Mouse (Mus musculus): ENCODE measurements at regions not wholly inside any gene's neighbourhood (a gene's known extent, or its start where the extent isn't known, plus 50 kb on each side); places are given as distances from the start of the nearest gene placed in this dataset.

DNA sequence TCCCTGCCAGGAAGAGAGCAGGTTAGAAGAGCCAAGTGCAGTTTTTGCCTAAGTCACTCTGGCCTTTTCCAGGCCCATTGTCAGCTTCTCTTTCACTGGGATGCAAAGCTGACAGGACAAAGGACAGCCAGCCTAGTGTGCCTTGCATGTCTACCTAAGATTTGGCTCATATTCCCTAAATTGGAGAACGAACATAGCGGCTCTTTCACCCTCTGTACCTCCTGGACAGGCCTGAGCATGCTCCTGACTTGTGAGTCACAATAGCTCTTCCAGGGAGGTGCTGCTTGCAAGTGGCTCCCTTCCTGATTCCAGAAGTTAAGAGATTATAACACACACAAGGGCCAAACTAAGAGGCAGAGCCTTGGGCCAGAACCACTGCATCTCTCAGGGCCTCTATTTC is 97.1 kb downstream of the C1galt1 start:
- WGBS, result 46% methylated on average over 2 of the region's 2 CpGs
- H3K4me1 ChIP-seq (ENCODE audit: control insufficient read depth, insufficient read depth, low read depth, low read length), result no peaks in the 10 kb centered on the region
- H3K27ac ChIP-seq (ENCODE audit: low read depth, low read length), result no peak overlapping the region
- no peaks in the 10 kb centered on the region for H3K27me3 ChIP-seq (replicated peaks; ENCODE audit: control insufficient read depth, insufficient read depth, low read length)
- H3K9ac ChIP-seq (ENCODE audit: low read depth, low read length), result no peak overlapping the region
- H3K4me2 ChIP-seq (ENCODE audit: low read length), result no peak overlapping the region
- no peaks in the 10 kb centered on the region for H3K36me3 ChIP-seq (ENCODE audit: control insufficient read depth, insufficient read depth, low read length)
- no peak overlapping the region for H3K4me3 ChIP-seq (ENCODE audit: low read length)
- ATAC-seq, result peak; percentile 78
- H3K9me3 ChIP-seq (ENCODE audit: control insufficient read depth, low read length), result no peaks in the 10 kb centered on the region

DNA sequence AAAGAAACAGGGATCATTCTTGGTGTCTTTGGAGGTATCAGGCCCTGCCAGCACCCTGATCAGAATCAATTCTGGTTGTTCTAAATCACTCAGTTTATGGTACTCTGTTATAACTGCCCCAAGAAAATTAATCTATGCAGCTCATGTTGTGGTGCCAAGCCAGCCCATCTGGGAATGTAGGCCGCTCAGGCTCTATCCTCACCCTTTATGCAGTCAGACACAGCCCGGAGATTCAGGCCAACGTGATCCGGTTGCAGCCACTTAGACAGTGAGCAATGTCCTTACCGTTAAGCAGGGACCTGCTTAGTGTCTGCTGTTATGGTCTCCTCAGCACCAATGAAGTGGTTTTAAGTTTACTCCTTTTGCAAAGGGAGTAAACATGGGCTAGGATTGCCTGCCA is 98.5 kb downstream of the C1galt1 start:
- H3K4me2 ChIP-seq (ENCODE audit: low read length), result no peak overlapping the region
- ATAC-seq, result no peak
- 82% methylated on average over 5 of the region's 5 CpGs for WGBS
- H3K9ac ChIP-seq (ENCODE audit: low read depth, low read length), result no peak overlapping the region
- no peak overlapping the region for H3K4me3 ChIP-seq (ENCODE audit: low read length)
- no peaks in the 10 kb centered on the region for H3K9me3 ChIP-seq (ENCODE audit: control insufficient read depth, low read length)
- no peaks in the 10 kb centered on the region for H3K4me1 ChIP-seq (ENCODE audit: control insufficient read depth, insufficient read depth, low read depth, low read length)
- H3K27me3 ChIP-seq (replicated peaks; ENCODE audit: control insufficient read depth, insufficient read depth, low read length), result no peaks in the 10 kb centered on the region
- no peaks in the 10 kb centered on the region for H3K36me3 ChIP-seq (ENCODE audit: control insufficient read depth, insufficient read depth, low read length)
- no peak overlapping the region for H3K27ac ChIP-seq (ENCODE audit: low read depth, low read length)

DNA sequence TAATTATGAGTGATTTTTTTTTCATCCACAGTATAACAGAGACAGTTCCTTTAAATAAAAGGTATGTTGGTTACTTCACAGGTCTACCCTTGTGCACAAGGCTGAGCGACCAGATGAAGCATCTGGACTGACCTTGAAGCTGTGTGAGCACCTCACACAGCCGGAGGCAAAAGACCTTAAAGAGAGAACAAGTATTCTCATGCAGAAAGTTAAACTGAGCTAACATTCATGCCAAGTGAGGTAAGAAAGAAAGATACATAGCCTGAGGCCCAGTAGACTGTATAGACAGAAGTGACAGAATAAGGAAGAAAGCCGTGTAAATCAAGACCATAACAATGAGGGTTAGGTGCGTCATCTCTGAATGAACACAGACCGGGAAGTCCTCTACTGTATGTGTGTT is 99.0 kb downstream of the C1galt1 start:
- 84% methylated on average over 5 of the region's 5 CpGs for WGBS
- Histone ChIP-seq H3K27me3 (replicated peaks; ENCODE audit: control insufficient read depth, insufficient read depth, low read length) (no peaks in the 10 kb centered on the region), H3K9ac (ENCODE audit: low read depth, low read length) (no peak overlapping the region), H3K36me3 (ENCODE audit: control insufficient read depth, insufficient read depth, low read length) (no peaks in the 10 kb centered on the region), H3K9me3 (ENCODE audit: control insufficient read depth, low read length) (no peaks in the 10 kb centered on the region), H3K27ac (ENCODE audit: low read depth, low read length) (no peak overlapping the region), H3K4me2 (ENCODE audit: low read length) (no peak overlapping the region), H3K4me1 (ENCODE audit: control insufficient read depth, insufficient read depth, low read depth, low read length) (no peaks in the 10 kb centered on the region), H3K4me3 (ENCODE audit: low read length) (no peak overlapping the region)
- no peak for ATAC-seq

All from hindbrain, embryonic 16.5 days (tissue).